Mouse (Mus musculus): ENCODE measurements at regions not wholly inside any gene's neighbourhood (a gene's known extent, or its start where the extent isn't known, plus 50 kb on each side); places are given as distances from the start of the nearest gene placed in this dataset.

DNA sequence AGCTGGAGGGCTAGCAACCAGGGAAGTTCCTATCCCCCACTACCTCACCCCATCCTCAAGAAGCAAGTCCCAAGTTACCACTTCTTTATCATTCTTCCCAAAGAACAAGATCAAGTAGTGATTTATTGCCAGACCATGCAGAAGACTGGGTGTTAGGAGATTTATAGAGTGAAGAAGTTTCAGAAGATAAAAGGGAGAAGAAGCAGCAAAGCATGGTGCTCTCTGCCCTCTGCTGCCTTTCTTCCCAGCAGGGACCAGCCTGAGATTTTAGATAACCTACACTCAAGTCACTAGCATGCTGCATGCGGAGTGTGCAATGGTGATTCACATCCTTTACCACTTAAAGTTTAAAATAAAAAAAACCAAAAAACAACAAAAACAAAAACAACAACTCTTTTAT, 79.7 kb upstream of the Cacna2d1 start:
- H3K36me3 ChIP-seq (ENCODE audit: control insufficient read depth, insufficient read depth): no peaks in the 10 kb centered on the region
- 79% methylated on average over 1 of the region's 1 CpGs for WGBS
- no peak for TF ChIP-seq CTCF (IDR thresholded peaks at IDR 0.05; ENCODE audit: low read depth)

DNA sequence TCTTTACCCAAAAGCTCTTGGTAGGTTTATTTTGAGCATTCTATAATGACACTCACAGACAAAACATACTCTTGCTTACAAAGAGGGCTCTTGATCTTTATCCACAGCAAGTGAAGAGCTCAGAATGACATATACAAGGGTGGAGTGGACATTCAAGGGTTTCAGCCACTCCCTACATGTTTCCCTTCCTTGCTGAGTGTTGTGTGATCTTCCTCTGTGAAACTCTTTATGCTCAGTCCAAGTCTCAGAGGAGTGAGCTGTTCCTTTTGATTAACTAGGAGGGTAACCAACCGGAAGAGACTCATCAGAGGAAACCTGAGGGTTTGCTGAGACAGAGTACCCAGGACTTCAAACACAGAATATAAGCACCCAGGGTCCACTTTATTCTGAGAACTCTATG, 77.5 kb upstream of the Cacna2d1 start:
- 68% methylated on average over 1 of the region's 1 CpGs for WGBS

More for the DNA sequence above, 79.7 kb upstream of the Cacna2d1 start:
- no peak for ATAC-seq
- Histone ChIP-seq H3K27me3 (replicated peaks; ENCODE audit: control insufficient read depth, insufficient read depth, low read length) (no peaks in the 10 kb centered on the region), H3K27ac (ENCODE audit: low read depth, low read length) (no peak overlapping the region), H3K9me3 (ENCODE audit: control insufficient read depth) (no peaks in the 10 kb centered on the region), H3K9ac (ENCODE audit: low read depth, low read length) (no peak overlapping the region), H3K4me2 (replicated peaks; ENCODE audit: low read depth) (no peak overlapping the region), H3K4me3 (ENCODE audit: low read depth, low read length) (no peak overlapping the region), H3K4me1 (replicated peaks; ENCODE audit: control insufficient read depth, insufficient read depth, low read length) (no peaks in the 10 kb centered on the region)

DNA sequence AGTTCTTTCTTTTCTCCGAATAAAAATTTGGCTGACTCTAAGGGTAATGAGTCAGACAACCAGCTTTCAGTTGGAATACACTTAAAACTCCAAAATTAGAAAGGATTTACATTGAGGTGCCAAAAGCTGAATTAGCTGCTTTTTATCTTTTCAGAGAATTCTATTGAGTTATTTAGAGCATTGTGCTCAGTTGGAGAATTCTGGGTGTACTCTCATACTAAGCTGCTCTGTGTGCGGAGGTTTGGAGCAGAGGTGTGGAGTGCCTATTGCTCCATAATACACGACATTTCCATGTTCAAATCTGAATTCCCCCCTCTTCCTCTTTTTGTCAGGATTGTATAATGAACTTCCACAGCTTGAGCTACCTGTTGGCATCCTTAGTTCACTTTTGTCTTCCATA, 60.4 kb upstream of the Cacna2d1 start:
- no peak for ATAC-seq
- 74% methylated on average over 3 of the region's 3 CpGs for WGBS
- H3K9me3 ChIP-seq (ENCODE audit: control insufficient read depth): no peaks in the 10 kb centered on the region
- no peak overlapping the region for H3K4me3 ChIP-seq (ENCODE audit: low read depth, low read length)
- H3K27ac ChIP-seq (ENCODE audit: low read depth, low read length): no peak overlapping the region
- H3K27me3 ChIP-seq (replicated peaks; ENCODE audit: control insufficient read depth, insufficient read depth, low read length): no peaks in the 10 kb centered on the region
- H3K4me2 ChIP-seq (replicated peaks; ENCODE audit: low read depth): no peak overlapping the region
- H3K9ac ChIP-seq (ENCODE audit: low read depth, low read length): no peak overlapping the region
- H3K4me1 ChIP-seq (replicated peaks; ENCODE audit: control insufficient read depth, insufficient read depth, low read length): no peaks in the 10 kb centered on the region
- no peak for TF ChIP-seq CTCF (IDR thresholded peaks at IDR 0.05; ENCODE audit: low read depth)
- H3K36me3 ChIP-seq (ENCODE audit: control insufficient read depth, insufficient read depth): no peaks in the 10 kb centered on the region

More for the DNA sequence above, 77.5 kb upstream of the Cacna2d1 start:
- no peak for TF ChIP-seq CTCF (IDR thresholded peaks at IDR 0.05; ENCODE audit: low read depth)
- H3K9me3 ChIP-seq (ENCODE audit: control insufficient read depth): no peaks in the 10 kb centered on the region
- no peak for ATAC-seq
- H3K4me3 ChIP-seq (ENCODE audit: low read depth, low read length): no peak overlapping the region
- H3K36me3 ChIP-seq (ENCODE audit: control insufficient read depth, insufficient read depth): no peaks in the 10 kb centered on the region
- no peak overlapping the region for H3K4me2 ChIP-seq (replicated peaks; ENCODE audit: low read depth)
- H3K4me1 ChIP-seq (replicated peaks; ENCODE audit: control insufficient read depth, insufficient read depth, low read length): no peaks in the 10 kb centered on the region
- H3K9ac ChIP-seq (ENCODE audit: low read depth, low read length): no peak overlapping the region
- no peaks in the 10 kb centered on the region for H3K27me3 ChIP-seq (replicated peaks; ENCODE audit: control insufficient read depth, insufficient read depth, low read length)
- H3K27ac ChIP-seq (ENCODE audit: low read depth, low read length): no peak overlapping the region

DNA sequence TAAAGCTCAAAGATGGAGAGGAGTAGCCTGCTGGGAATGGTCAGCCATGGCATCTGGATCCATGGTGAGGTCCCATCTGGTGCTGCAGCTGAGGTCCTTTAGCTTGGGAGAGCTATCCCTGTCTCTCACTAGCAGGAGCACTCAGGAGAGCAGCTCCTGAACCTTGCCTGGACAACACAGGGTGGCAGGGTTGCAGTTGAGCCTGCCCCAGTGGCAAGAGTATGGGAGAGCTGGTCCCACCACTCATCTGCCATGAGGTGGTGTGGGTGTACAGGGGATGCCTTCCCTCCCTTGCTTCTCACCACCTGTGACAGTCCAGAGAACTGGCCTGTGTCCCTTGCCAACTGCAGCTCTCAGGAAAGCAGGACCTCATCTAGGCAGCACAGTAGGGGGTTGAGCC, 51.5 kb upstream of the Cacna2d1 start:
- Histone ChIP-seq H3K36me3 (ENCODE audit: control insufficient read depth, insufficient read depth) (no peaks in the 10 kb centered on the region), H3K4me3 (ENCODE audit: low read depth, low read length) (no peak overlapping the region), H3K27me3 (replicated peaks; ENCODE audit: control insufficient read depth, insufficient read depth, low read length) (no peaks in the 10 kb centered on the region), H3K9ac (ENCODE audit: low read depth, low read length) (no peak overlapping the region), H3K9me3 (ENCODE audit: control insufficient read depth) (no peaks in the 10 kb centered on the region), H3K27ac (ENCODE audit: low read depth, low read length) (no peak overlapping the region), H3K4me2 (replicated peaks; ENCODE audit: low read depth) (no peak overlapping the region), H3K4me1 (replicated peaks; ENCODE audit: control insufficient read depth, insufficient read depth, low read length) (no peaks in the 10 kb centered on the region)
- ATAC-seq: no peak
- no peak for TF ChIP-seq CTCF (IDR thresholded peaks at IDR 0.05; ENCODE audit: low read depth)
